Mouse (Mus musculus) heart, postnatal 4 days (tissue): ENCODE data around the gene Ttll5. TPM values are rescaled to one million over a fixed set of nuclear protein-coding genes. Genes with fewer than 3 reads are reported as not detected.

Experiments used
- DNase-seq: peaks from one replicate; pipeline ENCODE4 v3.0.0; 2021
- total RNA-seq, 2 experiments: library from RNA; stranded (reverse); gene quantifications; 2 replicates each; pipeline ENCODE4 v1.2.3; 2021

Ttll5 gene
- total RNA-seq, 2 experiments from 2014 or later: 16.8 to 17.9 TPM

- DNase-seq: no peak
These were observed 145.7 kb downstream of the Ttll5 start for GRCm38 (mm10) chr12:85970191-85970590.

GRCm38 (mm10) chr12:85970803-85971202 lies 146.3 kb downstream of the Ttll5 start:
- DNase-seq: no peak

- no peak for DNase-seq
These were observed 147.2 kb downstream of the Ttll5 start for GRCm38 (mm10) chr12:85971655-85972054.

GRCm38 (mm10) chr12:85973526-85973925 lies 149.1 kb downstream of the Ttll5 start:
- DNase-seq: peak; percentile 33

GRCm38 (mm10) chr12:85974030-85974429 lies 149.6 kb downstream of the Ttll5 start:
- DNase-seq: peak; percentile 62

GRCm38 (mm10) chr12:85979996-85980395 lies 155.5 kb downstream of the Ttll5 start:
- no peak for DNase-seq

GRCm38 (mm10) chr12:85985524-85985923 lies 161.1 kb downstream of the Ttll5 start:
- no peak for DNase-seq

GRCm38 (mm10) chr12:85986024-85986423 lies 161.6 kb downstream of the Ttll5 start:
- no peak for DNase-seq

- DNase-seq: peak; percentile 15
These were observed 162.3 kb downstream of the Ttll5 start for GRCm38 (mm10) chr12:85986540-85987443.

- DNase-seq: no peak
These were observed 163.0 kb downstream of the Ttll5 start for GRCm38 (mm10) chr12:85987444-85987889.

- no peak for DNase-seq
These were observed 163.7 kb downstream of the Ttll5 start for GRCm38 (mm10) chr12:85988121-85988520.

GRCm38 (mm10) chr12:85988818-85989377 lies 164.4 kb downstream of the Ttll5 start:
- DNase-seq: no peak

GRCm38 (mm10) chr12:85992013-85992837 lies 167.8 kb downstream of the Ttll5 start:
- DNase-seq: no peak

- DNase-seq: no peak
These were observed 168.4 kb downstream of the Ttll5 start for GRCm38 (mm10) chr12:85992838-85993234.

GRCm38 (mm10) chr12:85993790-85994360 lies 169.4 kb downstream of the Ttll5 start:
- DNase-seq: no peak

GRCm38 (mm10) chr12:86000641-86001073 lies 176.2 kb downstream of the Ttll5 start:
- peak; percentile 72 for DNase-seq

GRCm38 (mm10) chr12:86001120-86001655 lies 176.7 kb downstream of the Ttll5 start:
- DNase-seq: peak; percentile 22

GRCm38 (mm10) chr12:86004627-86005026 lies 180.2 kb downstream of the Ttll5 start:
- no peak for DNase-seq

GRCm38 (mm10) chr12:86007377-86007776 lies 182.9 kb downstream of the Ttll5 start:
- DNase-seq: no peak

GRCm38 (mm10) chr12:86010656-86011055 lies 186.2 kb downstream of the Ttll5 start:
- no peak for DNase-seq

- no peak for DNase-seq
These were observed 187.7 kb downstream of the Ttll5 start for GRCm38 (mm10) chr12:86012195-86012594.

GRCm38 (mm10) chr12:86014174-86014573 lies 189.7 kb downstream of the Ttll5 start:
- no peak for DNase-seq
